Mouse (Mus musculus) midbrain, embryonic 12.5 days (tissue): ENCODE results near the gene Rabl6. TPM values are rescaled to one million over a fixed set of nuclear protein-coding genes. Genes with fewer than 3 reads are reported as not detected.
A peak's percentile ranks its signal among the peaks of the same experiment; 100 is the strongest.
"Not testable (repeated sequence)": the region's sequence is repeated elsewhere in the genome, so short reads cannot be mapped to it uniquely, and the experiment has no call there.

Experiments used
- ATAC-seq: fragments of 200-750 bp; cut with Nextera tagmentation; 2 replicates; pipeline ENCODE4 v1.8.0; 2017; ENCODE audit warnings: low read depth, moderate TSS enrichment, moderate library complexity; ENCODE audit not compliant: low FRiP score
- H3K27ac ChIP-seq: fragments of 300-500 bp; sonication (generic); replicated peaks from 2 replicates; pipeline ENCODE4 v1.5.1; 2016; ENCODE audit warnings: mild to moderate bottlenecking
- H3K27me3 ChIP-seq: fragments of 300-500 bp; sonication (generic); 2 replicates; pipeline ENCODE4 v1.6.1; 2016; ENCODE audit warnings: mild to moderate bottlenecking
- H3K36me3 ChIP-seq: fragments of 300-500 bp; sonication (generic); 2 replicates; pipeline ENCODE4 v1.6.1; 2016
- H3K4me1 ChIP-seq: fragments of 300-500 bp; sonication (generic); 2 replicates; pipeline ENCODE4 v1.6.1; 2016
- H3K4me2 ChIP-seq: fragments of 300-500 bp; sonication (generic); replicated peaks from 2 replicates; pipeline ENCODE4 v1.6.1; 2016; ENCODE audit warnings: mild to moderate bottlenecking, moderate library complexity
- H3K4me3 ChIP-seq: fragments of 300-500 bp; sonication (generic); 2 replicates; pipeline ENCODE4 v1.5.1; 2016; ENCODE audit warnings: mild to moderate bottlenecking
- H3K9ac ChIP-seq: fragments of 300-500 bp; sonication (generic); replicated peaks from 2 replicates; pipeline ENCODE4 v1.6.1; 2016; ENCODE audit warnings: mild to moderate bottlenecking, moderate library complexity
- H3K9me3 ChIP-seq: fragments of 300-500 bp; sonication (generic); 2 replicates; pipeline ENCODE4 v1.6.1; 2016; ENCODE audit warnings: mild to moderate bottlenecking
- WGBS: fragments of 180-500 bp; shearing (Covaris S2); methylation state at CpG from one replicate; pipeline ENCODE4 v1.1.7; 2016; 5-methylcytosine and 5-hydroxymethylcytosine counted together
- polyA plus RNA-seq: library from polyadenylated mRNA; unstranded; fragments of >200 nt; fragmentation: Nextera tagmentation; extraction: Ambion mirVana; gene quantifications from 2 replicates; pipeline ENCODE4 v1.2.1, GENCODE M21; 2016

The Rabl6 gene
- polyA plus RNA-seq, 1 experiment from 2014 or later: 71.0 TPM

- H3K4me2 ChIP-seq, H3K9me3 ChIP-seq, ATAC-seq, H3K36me3 ChIP-seq, H3K4me3 ChIP-seq, H3K27me3 ChIP-seq, H3K9ac ChIP-seq, H3K4me1 ChIP-seq, H3K27ac ChIP-seq: not testable (repeated sequence)
- WGBS: 85% methylated on average over 4 of the region's 4 CpGs
These were observed 55.0 kb downstream of the Rabl6 start for GRCm38 (mm10) chr2:25553171-25553786.

- Histone ChIP-seq H3K27ac (no peak overlapping the region), H3K36me3 (no peaks in the 10 kb centered on the region), H3K4me3 (no peak overlapping the region), H3K27me3 (no peaks in the 10 kb centered on the region), H3K4me2 (no peak overlapping the region), H3K4me1 (peaks cover 4% of the 10 kb centered on the region; the same call in 1 of the 2 replicates), H3K9me3 (no peaks in the 10 kb centered on the region), H3K9ac (no peak overlapping the region)
- 37% methylated on average over 5 of the region's 5 CpGs for WGBS
- ATAC-seq: no peak
These were observed 57.1 kb downstream of the Rabl6 start for GRCm38 (mm10) chr2:25551186-25551585.

GRCm38 (mm10) chr2:25549021-25549991 lies 59.0 kb downstream of the Rabl6 start:
- H3K27ac ChIP-seq: no peak overlapping the region
- no peak overlapping the region for H3K4me3 ChIP-seq
- H3K36me3 ChIP-seq: no peaks in the 10 kb centered on the region
- no peak overlapping the region for H3K9ac ChIP-seq
- no peaks in the 10 kb centered on the region for H3K9me3 ChIP-seq
- no peak for ATAC-seq
- H3K4me1 ChIP-seq: peaks cover 15% of the 10 kb centered on the region
- no peak overlapping the region for H3K4me2 ChIP-seq
- H3K27me3 ChIP-seq: no peaks in the 10 kb centered on the region
- WGBS: 81% methylated on average over 9 of the region's 9 CpGs

- Histone ChIP-seq H3K27ac (peak within 1 kb of the TSS; percentile 60), H3K4me3 (peak within 1 kb of the TSS; percentile 74), H3K36me3 (no peaks in the 10 kb centered on the region), H3K4me2 (peak within 1 kb of the TSS; percentile 78), H3K9ac (peak within 1 kb of the TSS; percentile 72), H3K4me1 (peaks cover 18% of the 10 kb centered on the region), H3K27me3 (no peaks in the 10 kb centered on the region), H3K9me3 (no peaks in the 10 kb centered on the region)
- ATAC-seq: peak; percentile 99
- 2% methylated on average over 48 of the region's 48 CpGs for WGBS
These were observed 61.4 kb downstream of the Rabl6 start, which contains the start of gene Traf2 for GRCm38 (mm10) chr2:25546811-25547491. TSS of gene Traf2 (minus strand) at chr2:25546940.

GRCm38 (mm10) chr2:25545996-25546810 lies 62.1 kb downstream of the Rabl6 start:
- no peaks in the 10 kb centered on the region for H3K9me3 ChIP-seq
- peak overlapping the region; percentile 72 for H3K9ac ChIP-seq
- H3K27ac ChIP-seq: peak overlapping the region; percentile 60
- ATAC-seq: peak; percentile 73
- WGBS: 9% methylated on average over 43 of the region's 43 CpGs
- H3K27me3 ChIP-seq: no peaks in the 10 kb centered on the region
- H3K4me2 ChIP-seq: peak overlapping the region; percentile 78
- peaks cover 21% of the 10 kb centered on the region for H3K4me1 ChIP-seq
- H3K4me3 ChIP-seq: peak overlapping the region; percentile 74
- H3K36me3 ChIP-seq: no peaks in the 10 kb centered on the region

GRCm38 (mm10) chr2:25541644-25542367 lies 66.5 kb downstream of the Rabl6 start:
- Histone ChIP-seq H3K9me3 (no peaks in the 10 kb centered on the region), H3K27me3 (no peaks in the 10 kb centered on the region), H3K4me1 (peaks cover 18% of the 10 kb centered on the region), H3K27ac (no peak overlapping the region), H3K4me3 (no peak overlapping the region), H3K4me2 (no peak overlapping the region), H3K9ac (no peak overlapping the region), H3K36me3 (peaks cover 18% of the 10 kb centered on the region)
- ATAC-seq: no peak
- WGBS: 90% methylated on average over 10 of the region's 10 CpGs

GRCm38 (mm10) chr2:25540541-25540948 lies 67.8 kb downstream of the Rabl6 start:
- H3K36me3 ChIP-seq: peaks cover 30% of the 10 kb centered on the region
- H3K4me1 ChIP-seq: peaks cover 10% of the 10 kb centered on the region
- no peak overlapping the region for H3K27ac ChIP-seq
- H3K4me3 ChIP-seq: no peak overlapping the region
- H3K9ac ChIP-seq: no peak overlapping the region
- 93% methylated on average over 4 of the region's 4 CpGs for WGBS
- H3K9me3 ChIP-seq: no peaks in the 10 kb centered on the region
- no peaks in the 10 kb centered on the region for H3K27me3 ChIP-seq
- no peak for ATAC-seq
- no peak overlapping the region for H3K4me2 ChIP-seq

- Histone ChIP-seq H3K4me1 (no peaks in the 10 kb centered on the region), H3K4me3 (no peak overlapping the region), H3K27me3 (no peaks in the 10 kb centered on the region), H3K36me3 (peaks cover 48% of the 10 kb centered on the region), H3K27ac (no peak overlapping the region), H3K9ac (no peak overlapping the region), H3K4me2 (no peak overlapping the region), H3K9me3 (no peaks in the 10 kb centered on the region)
- ATAC-seq: no peak
- 98% methylated on average over 8 of the region's 8 CpGs for WGBS
These were observed 71.8 kb downstream of the Rabl6 start for GRCm38 (mm10) chr2:25536531-25536930.

- Histone ChIP-seq H3K27me3 (no peaks in the 10 kb centered on the region), H3K4me2 (no peak overlapping the region), H3K4me3 (no peak overlapping the region), H3K9me3 (no peaks in the 10 kb centered on the region), H3K4me1 (no peaks in the 10 kb centered on the region), H3K27ac (no peak overlapping the region), H3K9ac (no peak overlapping the region), H3K36me3 (peaks cover 65% of the 10 kb centered on the region)
- WGBS: 94% methylated on average over 2 of the region's 2 CpGs
- no peak for ATAC-seq
These were observed 73.5 kb downstream of the Rabl6 start for GRCm38 (mm10) chr2:25534866-25535182.

GRCm38 (mm10) chr2:25534178-25534865 lies 74.0 kb downstream of the Rabl6 start:
- Histone ChIP-seq H3K9me3 (no peaks in the 10 kb centered on the region), H3K9ac (no peak overlapping the region), H3K36me3 (peaks cover 70% of the 10 kb centered on the region), H3K4me2 (no peak overlapping the region), H3K4me1 (no peaks in the 10 kb centered on the region), H3K27ac (no peak overlapping the region), H3K27me3 (no peaks in the 10 kb centered on the region), H3K4me3 (no peak overlapping the region)
- 87% methylated on average over 3 of the region's 3 CpGs for WGBS
- ATAC-seq: no peak
